36 mouse cellular contexts compared by ENCODE assay signal in genomic region chr13:21467336-21467735, GRCm38 (mm10). TPM values are rescaled to one million over a fixed set of nuclear protein-coding genes. Genes with fewer than 3 reads are reported as not detected.
A peak's percentile ranks its signal among the peaks of the same experiment; 100 is the strongest.
DNase-seq lines count a peak whose midpoint lies in the region; ATAC-seq and TF ChIP-seq lines count a peak whose summit lies in the region.
"Had no signal": no experiment of that assay in that cellular context is flagged by ENCODE, and none has a peak within 500 bp of the region (broad histone marks: within the 10 kb centered on the region; RNA-seq: fewer than 3 reads in every experiment).

No protein-coding gene starts in this region.

- intact Hi-C loops in heart, postnatal 36 days (cut with DNase I): loop anchor here (5.0 kb wide), 2 partner anchors 40 to 105 kb away; partner anchors contain the start of gene Zscan12

- no peak for TF ChIP-seq POLR2A in testis, adult 2 months (IDR thresholded peaks at IDR 0.05; ENCODE audit: control insufficient read depth, low read depth, low read length)

- DNase-seq in heart, postnatal 36 days: no peak
- no peak for DNase-seq in liver, embryonic 14.5 days (ENCODE audit: low read depth in 3 of 3, low spot score in 3 of 3)
- no peak for DNase-seq in liver
- no peak for DNase-seq in testis, postnatal 14 days (ENCODE audit: low spot score)
- DNase-seq: adrenal gland, postnatal 14 days; cerebellum, adult 11-12 months; cerebellum, adult 9-11 months; embryo, embryonic 11 days; forebrain, postnatal 0 days; kidney, adult 11 months; kidney, postnatal 14 days; lung, embryonic 14.5 days; lung, postnatal 14 days; right cerebral cortex, adult 18-20 months; spleen, adult 18-20 months; thymus, adult 2 months; thymus, postnatal 36 days had no signal

- WGBS in heart, embryonic 13.5 days: 82% methylated on average over 10 of the region's 10 CpGs
- 70% methylated on average over 10 of the region's 10 CpGs for WGBS in liver, embryonic 14.5 days (ENCODE audit: insufficient replicate concordance)

- no peaks in the 10 kb centered on the region for H3K9me3 ChIP-seq in erythroblast, embryonic 14.5 days (ENCODE audit: control insufficient read depth, low read length)
- H3K9me3 ChIP-seq in heart, embryonic 13.5 days: no peaks in the 10 kb centered on the region
- H3K9me3 ChIP-seq in liver, embryonic 14.5 days (ENCODE audit: control insufficient read depth, low read length): no peaks in the 10 kb centered on the region

- no peaks in the 10 kb centered on the region for H3K36me3 ChIP-seq in erythroblast, embryonic 14.5 days (ENCODE audit: control insufficient read depth)
- no peaks in the 10 kb centered on the region for H3K36me3 ChIP-seq in heart, embryonic 13.5 days
- no peaks in the 10 kb centered on the region for H3K36me3 ChIP-seq in liver, embryonic 14.5 days (replicated peaks; ENCODE audit: control insufficient read depth, insufficient read depth, low read depth)
- H3K36me3 ChIP-seq in testis, adult 2 months (ENCODE audit: control insufficient read depth, insufficient read depth, low read length): no peaks in the 10 kb centered on the region
- H3K36me3 ChIP-seq: embryonic facial prominence, embryonic 13.5 days had no signal

- peak overlapping the region; percentile 84; the same call in 1 of the 2 replicates for H3K4me2 ChIP-seq in heart, embryonic 13.5 days
- H3K4me2 ChIP-seq in liver, embryonic 14.5 days (ENCODE audit: low read depth): peak overlapping the region; percentile 97

- ATAC-seq in erythroblast, adult 5-6 weeks (replicated peaks; ENCODE audit: low FRiP score, poor library complexity, severe bottlenecking): no peak
- ATAC-seq in heart, embryonic 13.5 days (ENCODE audit: extremely low read depth, insufficient number of reproducible peaks, low FRiP score, low TSS enrichment): no peak
- no peak for ATAC-seq in liver, embryonic 14.5 days (ENCODE audit: insufficient read depth)

- no peak overlapping the region for H3K27ac ChIP-seq in heart, embryonic 13.5 days (replicated peaks)
- no peak overlapping the region for H3K27ac ChIP-seq in liver, embryonic 14.5 days
- no peak overlapping the region for H3K27ac ChIP-seq in testis, adult 2 months (ENCODE audit: control insufficient read depth, insufficient read depth, low read depth, low read length)
- H3K27ac ChIP-seq: embryonic facial prominence, embryonic 13.5 days had no signal

- TF ChIP-seq CTCF in liver, embryonic 14.5 days (IDR thresholded peaks at IDR 0.05; ENCODE audit: low read depth): no peak
- no peak for TF ChIP-seq CTCF in testis, adult 2 months (IDR thresholded peaks at IDR 0.05; ENCODE audit: control insufficient read depth, insufficient read depth, insufficient replicate concordance, low read depth, low read length)

- peaks cover 3% of the 10 kb centered on the region; the same call in 1 of the 2 replicates for H3K27me3 ChIP-seq in erythroblast, embryonic 14.5 days (ENCODE audit: control insufficient read depth)
- H3K27me3 ChIP-seq in heart, embryonic 13.5 days (replicated peaks): no peaks in the 10 kb centered on the region
- peaks cover 8% of the 10 kb centered on the region for H3K27me3 ChIP-seq in liver, embryonic 14.5 days (ENCODE audit: control insufficient read depth, insufficient read depth, low read length)
- H3K27me3 ChIP-seq in testis, adult 2 months (ENCODE audit: control insufficient read depth, insufficient read depth, low read length): no peaks in the 10 kb centered on the region

- H3K9ac ChIP-seq in heart, embryonic 13.5 days: no peak overlapping the region
- H3K9ac ChIP-seq in liver, embryonic 14.5 days (replicated peaks): no peak overlapping the region

- TF ChIP-seq EP300 in liver, embryonic 14.5 days (IDR thresholded peaks at IDR 0.05; ENCODE audit: low read depth): no peak

- H3K4me1 ChIP-seq in erythroblast, embryonic 14.5 days (ENCODE audit: control insufficient read depth): peaks cover 55% of the 10 kb centered on the region
- peaks cover 7% of the 10 kb centered on the region for H3K4me1 ChIP-seq in heart, embryonic 13.5 days
- H3K4me1 ChIP-seq in liver, embryonic 14.5 days (replicated peaks; ENCODE audit: control insufficient read depth in 2 of 2, insufficient read depth in 2 of 2, low read length in 1 of 2): peaks cover 3 to 6% of the 10 kb centered on the region in 2 experiments
- peaks cover 3% of the 10 kb centered on the region; the same call in 1 of the 2 replicates for H3K4me1 ChIP-seq in testis, adult 2 months (ENCODE audit: control insufficient read depth, insufficient read depth, low read length)
- H3K4me1 ChIP-seq: embryonic facial prominence, embryonic 13.5 days had no signal

- peak overlapping the region; percentile 92 for H3K4me3 ChIP-seq in erythroblast, embryonic 14.5 days (replicated peaks)
- H3K4me3 ChIP-seq in heart, embryonic 13.5 days: no peak overlapping the region
- H3K4me3 ChIP-seq in liver, embryonic 14.5 days (ENCODE audit: insufficient read depth in 1 of 2, low read depth in 2 of 2, low read length in 2 of 2): no peak overlapping the region
- H3K4me3 ChIP-seq in testis, adult 2 months (ENCODE audit: control insufficient read depth, low read depth, low read length): peak overlapping the region; percentile 64

RNA-seq across cellular contexts. Expression of gene Nkapl, which starts 1.0 kb away (rescaled TPM):
- 0.37 and 0.41 TPM in 2 replicates for polyA plus RNA-seq in erythroblast, embryonic 14.5 days (2012)
- total RNA-seq in erythroblast, adult 5-6 weeks (2015; ENCODE audit: low replicate concordance): 1.3 TPM in 1 of 2 replicates, not detected in the other
- total RNA-seq in erythroblast, adult 5-6 weeks (2017; ENCODE audit: low replicate concordance): not detected in 2 replicates
- 2.0 and 2.1 TPM in 2 replicates for polyA plus RNA-seq in heart, embryonic 13.5 days (2015; fragmentation: Nextera tagmentation; extraction: Ambion mirVana)
- under 1 TPM; 0.67 to 0.76 TPM for total RNA-seq in heart, postnatal 36 days (2021)
- 0.19 and 0.25 TPM in 2 replicates for polyA plus RNA-seq in liver, embryonic 14.5 days (2012; rRNA removed)
- 0.40 and 0.65 TPM in 2 replicates for polyA plus RNA-seq in liver, embryonic 14.5 days (2014; fragmentation: Nextera tagmentation; extraction: Ambion mirVana)
- polyA plus RNA-seq in testis, adult 2 months (2012; rRNA removed): 32.4 and 38.1 TPM in 2 replicates

RNA-seq across cellular contexts. Expression of gene Zkscan4, which starts 11.4 kb away (rescaled TPM):
- polyA plus RNA-seq in erythroblast, embryonic 14.5 days (2012): 0.01 TPM in 1 of 2 replicates, not detected in the other
- total RNA-seq in erythroblast, adult 5-6 weeks (2015; ENCODE audit: low replicate concordance): not detected in 2 replicates
- total RNA-seq in erythroblast, adult 5-6 weeks (2017; ENCODE audit: low replicate concordance): not detected in 2 replicates
- polyA plus RNA-seq in heart, embryonic 13.5 days (2015; fragmentation: Nextera tagmentation; extraction: Ambion mirVana): 1.4 and 2.0 TPM in 2 replicates
- total RNA-seq in heart, postnatal 36 days (2021): 1 to 10 TPM; 1.2 to 1.5 TPM
- polyA plus RNA-seq in liver, embryonic 14.5 days (2012; rRNA removed): 0.16 and 0.21 TPM in 2 replicates
- 0.19 and 0.30 TPM in 2 replicates for polyA plus RNA-seq in liver, embryonic 14.5 days (2014; fragmentation: Nextera tagmentation; extraction: Ambion mirVana)
- polyA plus RNA-seq in testis, adult 2 months (2012; rRNA removed): 0.18 and 0.23 TPM in 2 replicates
- total RNA-seq: MEL had no signal
- polyA plus RNA-seq: inflammation-experienced regulatory T-cells, adult 6 months had no signal

RNA-seq across cellular contexts. Expression of gene Gm10065, which starts 11.9 kb away (rescaled TPM):
- not detected in 2 replicates for polyA plus RNA-seq in erythroblast, embryonic 14.5 days (2012)
- not detected in 2 replicates for total RNA-seq in erythroblast, adult 5-6 weeks (2015; ENCODE audit: low replicate concordance)
- not detected in 2 replicates for total RNA-seq in erythroblast, adult 5-6 weeks (2017; ENCODE audit: low replicate concordance)
- not detected in 2 replicates for polyA plus RNA-seq in heart, embryonic 13.5 days (2015; fragmentation: Nextera tagmentation; extraction: Ambion mirVana)
- not detected for total RNA-seq in heart, postnatal 36 days (2021)
- polyA plus RNA-seq in liver, embryonic 14.5 days (2012; rRNA removed): not detected in 2 replicates
- polyA plus RNA-seq in liver, embryonic 14.5 days (2014; fragmentation: Nextera tagmentation; extraction: Ambion mirVana): not detected in 2 replicates
- not detected in 2 replicates for polyA plus RNA-seq in testis, adult 2 months (2012; rRNA removed)
- total RNA-seq: adrenal gland, postnatal 14 days; forebrain, postnatal 0 days; gastrocnemius, adult 8-10 months; gastrocnemius, postnatal 4 days; heart, adult 8-10 months; hematopoietic stem cell, adult 5-6 weeks; layer of hippocampus, adult 18-20 months; layer of hippocampus, postnatal 10 days; left cerebral cortex, adult 18-20 months; left cerebral cortex, postnatal 14 days; liver, adult 2 months; MEL had no signal
- polyA plus RNA-seq: embryonic facial prominence, embryonic 13.5 days; forebrain, postnatal 0 days; heart, embryonic 16.5 days; inflammation-experienced regulatory T-cells, adult 6 months; kidney, embryonic 14.5 days; liver, adult 2 months; lung, embryonic 14.5 days; stomach, embryonic 16.5 days; thymus, adult 2 months had no signal

RNA-seq across cellular contexts. Expression of gene Zscan26, which starts 13.8 kb away (rescaled TPM):
- polyA plus RNA-seq in erythroblast, embryonic 14.5 days (2012): 0.08 and 0.09 TPM in 2 replicates
- 3.8 and 4.8 TPM in 2 replicates for total RNA-seq in erythroblast, adult 5-6 weeks (2015; ENCODE audit: low replicate concordance)
- total RNA-seq in erythroblast, adult 5-6 weeks (2017; ENCODE audit: low replicate concordance): 1.7 and 2.2 TPM in 2 replicates
- polyA plus RNA-seq in heart, embryonic 13.5 days (2015; fragmentation: Nextera tagmentation; extraction: Ambion mirVana): 28.0 and 29.7 TPM in 2 replicates
- 10 to 100 TPM; 20.4 to 23.2 TPM for total RNA-seq in heart, postnatal 36 days (2021)
- 7.0 and 9.5 TPM in 2 replicates for polyA plus RNA-seq in liver, embryonic 14.5 days (2012; rRNA removed)
- polyA plus RNA-seq in liver, embryonic 14.5 days (2014; fragmentation: Nextera tagmentation; extraction: Ambion mirVana): 4.2 and 4.6 TPM in 2 replicates
- 4.9 and 5.2 TPM in 2 replicates for polyA plus RNA-seq in testis, adult 2 months (2012; rRNA removed)

RNA-seq across cellular contexts. Expression of gene Pgbd1, which starts 26.5 kb away (rescaled TPM):
- 0.04 and 0.05 TPM in 2 replicates for polyA plus RNA-seq in erythroblast, embryonic 14.5 days (2012)
- total RNA-seq in erythroblast, adult 5-6 weeks (2015; ENCODE audit: low replicate concordance): not detected in 2 replicates
- total RNA-seq in erythroblast, adult 5-6 weeks (2017; ENCODE audit: low replicate concordance): 1.1 TPM in 1 of 2 replicates, not detected in the other
- polyA plus RNA-seq in heart, embryonic 13.5 days (2015; fragmentation: Nextera tagmentation; extraction: Ambion mirVana): 3.1 and 3.2 TPM in 2 replicates
- total RNA-seq in heart, postnatal 36 days (2021): under 1 TPM; 0.30 to 0.42 TPM
- polyA plus RNA-seq in liver, embryonic 14.5 days (2012; rRNA removed): 0.94 and 1.3 TPM in 2 replicates
- polyA plus RNA-seq in liver, embryonic 14.5 days (2014; fragmentation: Nextera tagmentation; extraction: Ambion mirVana): 1.2 and 2.0 TPM in 2 replicates
- 5.2 and 5.5 TPM in 2 replicates for polyA plus RNA-seq in testis, adult 2 months (2012; rRNA removed)

Comparison
In these comparisons a context has a peak if more than half of its experiments do, and no peak if none do; other contexts are left out.
1. H3K4me3 ChIP-seq: peak in erythroblast, embryonic 14.5 days (single experiment) and testis, adult 2 months (single experiment); none in heart, embryonic 13.5 days (single experiment) and liver, embryonic 14.5 days (0 of 2).
2. RNA of gene Nkapl, which starts 1.0 kb away (polyA plus RNA-seq): 32.4 to 38.1 TPM in testis, adult 2 months; 2.0 to 2.1 TPM in heart, embryonic 13.5 days, 0.19 to 0.65 TPM in liver, embryonic 14.5 days and 0.37 to 0.41 TPM in erythroblast, embryonic 14.5 days; every median in the first group is over 10 times any median in the second.